Mouse (Mus musculus) hindbrain, embryonic 12.5 days (tissue): Measurements from ENCODE around the gene Neurod2. TPM values are rescaled to one million over a fixed set of nuclear protein-coding genes. Genes with fewer than 3 reads are reported as not detected.

Experiments
- ATAC-seq: fragments of 200-750 bp; cut with Nextera tagmentation; 2 replicates; pipeline ENCODE4 v1.8.0; 2017; ENCODE audit warnings: moderate TSS enrichment; ENCODE audit not compliant: low FRiP score
- H3K27ac ChIP-seq: fragments of 300-500 bp; sonication (generic); 2 replicates; pipeline ENCODE4 v1.5.1; 2016; ENCODE audit warnings: mild to moderate bottlenecking
- H3K27me3 ChIP-seq: fragments of 300-500 bp; sonication (generic); 2 replicates; pipeline ENCODE4 v1.6.1; 2016; ENCODE audit warnings: mild to moderate bottlenecking
- H3K36me3 ChIP-seq: fragments of 300-500 bp; sonication (generic); 2 replicates; pipeline ENCODE4 v1.6.1; 2016; ENCODE audit warnings: mild to moderate bottlenecking
- H3K4me1 ChIP-seq: fragments of 300-500 bp; sonication (generic); 2 replicates; pipeline ENCODE4 v1.6.1; 2016
- H3K4me2 ChIP-seq: fragments of 300-500 bp; sonication (generic); replicated peaks from 2 replicates; pipeline ENCODE4 v1.6.1; 2016; ENCODE audit warnings: mild to moderate bottlenecking
- H3K4me3 ChIP-seq: fragments of 300-500 bp; sonication (generic); 2 replicates; pipeline ENCODE4 v1.5.1; 2016; ENCODE audit warnings: mild to moderate bottlenecking
- H3K9ac ChIP-seq: fragments of 300-500 bp; sonication (generic); 2 replicates; pipeline ENCODE4 v1.6.1; 2016; ENCODE audit warnings: mild to moderate bottlenecking, moderate library complexity
- H3K9me3 ChIP-seq: fragments of 300-500 bp; sonication (generic); replicated peaks from 2 replicates; pipeline ENCODE4 v1.6.1; 2016; ENCODE audit warnings: mild to moderate bottlenecking
- WGBS: fragments of 180-500 bp; shearing (Covaris S2); methylation state at CpG from one replicate; pipeline ENCODE4 v1.1.7; 2016; 5-methylcytosine and 5-hydroxymethylcytosine counted together
- polyA plus RNA-seq: library from polyadenylated mRNA; unstranded; fragments of >200 nt; fragmentation: Nextera tagmentation; extraction: Ambion mirVana; gene quantifications from 2 replicates; pipeline ENCODE4 v1.2.1, GENCODE M21; 2016

The Neurod2 gene
- polyA plus RNA-seq, 1 experiment from 2014 or later, result 7.2 TPM

GRCm38 (mm10) chr11:98327136-98328030 lies 2.1 kb downstream of the Neurod2 start:
- Histone ChIP-seq H3K27ac (peak overlapping the region; percentile 14; the same call in 1 of the 2 replicates), H3K27me3 (peaks cover 98% of the 10 kb centered on the region)
- WGBS, result 1% methylated on average over 97 of the region's 97 CpGs

DNA sequence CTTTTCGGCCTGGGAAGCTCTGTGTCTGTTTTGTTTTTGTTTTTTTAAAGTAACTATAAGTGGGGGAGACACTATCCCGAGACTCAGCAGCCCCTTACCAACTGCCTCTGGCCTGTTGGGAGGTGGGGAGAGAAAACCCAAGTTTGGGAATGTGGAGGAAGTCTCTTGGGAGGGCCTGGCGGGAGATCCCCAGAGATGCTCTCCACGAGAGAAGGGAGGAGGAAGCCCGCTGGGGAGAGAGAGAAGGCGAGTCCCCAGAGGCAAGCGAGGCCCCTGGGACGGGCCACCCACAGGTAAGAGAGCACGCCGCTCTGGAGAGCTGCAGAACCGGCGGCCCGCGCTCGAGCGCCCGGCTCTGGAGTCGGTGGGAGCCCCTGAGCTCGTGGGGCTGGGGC lies 2.7 kb downstream of the Neurod2 start:
- H3K4me2 ChIP-seq, result peak overlapping the region; percentile 52
- H3K4me3 ChIP-seq, result peak overlapping the region; percentile 40
- H3K27me3 ChIP-seq, result peaks cover 98% of the 10 kb centered on the region
- WGBS, result under 1% methylated on average over 19 of the region's 19 CpGs
- no peak for ATAC-seq
- no peak overlapping the region for H3K27ac ChIP-seq
- peaks cover 17% of the 10 kb centered on the region for H3K4me1 ChIP-seq
- H3K9me3 ChIP-seq, result no peaks in the 10 kb centered on the region
- no peaks in the 10 kb centered on the region for H3K36me3 ChIP-seq
- H3K9ac ChIP-seq, result peak overlapping the region; percentile 62

More at GRCm38 (mm10) chr11:98327136-98328030, 2.1 kb downstream of the Neurod2 start:
- Histone ChIP-seq H3K4me3 (peak overlapping the region; percentile 40), H3K9ac (peak overlapping the region; percentile 62), H3K9me3 (no peaks in the 10 kb centered on the region), H3K4me1 (peaks cover 17% of the 10 kb centered on the region), H3K4me2 (peak overlapping the region; percentile 52), H3K36me3 (no peaks in the 10 kb centered on the region)
- ATAC-seq, result peak; percentile 12; the same call in 1 of the 2 replicates

- ATAC-seq, result no peak
- Histone ChIP-seq H3K9ac (no peak overlapping the region), H3K27ac (no peak overlapping the region), H3K9me3 (no peaks in the 10 kb centered on the region), H3K36me3 (no peaks in the 10 kb centered on the region), H3K4me1 (peaks cover 24% of the 10 kb centered on the region), H3K4me2 (peak overlapping the region; percentile 26), H3K4me3 (peak overlapping the region; percentile 11; the same call in 1 of the 2 replicates), H3K27me3 (peaks cover 98% of the 10 kb centered on the region)
- 9% methylated on average over 14 of the region's 22 CpGs for WGBS
Observed at GRCm38 (mm10) chr11:98325821-98326218, 3.6 kb downstream of the Neurod2 start.

GRCm38 (mm10) chr11:98325191-98325820 lies 4.1 kb downstream of the Neurod2 start:
- Histone ChIP-seq H3K9ac (no peak overlapping the region), H3K4me2 (no peak overlapping the region), H3K27me3 (peaks cover 98% of the 10 kb centered on the region), H3K36me3 (no peaks in the 10 kb centered on the region), H3K27ac (no peak overlapping the region), H3K9me3 (no peaks in the 10 kb centered on the region), H3K4me1 (peaks cover 25% of the 10 kb centered on the region), H3K4me3 (peak overlapping the region; percentile 11; the same call in 1 of the 2 replicates)
- WGBS, result 4% methylated on average over 14 of the region's 14 CpGs
- no peak for ATAC-seq

GRCm38 (mm10) chr11:98323933-98324332 lies 5.5 kb downstream of the Neurod2 start:
- no peaks in the 10 kb centered on the region for H3K9me3 ChIP-seq
- under 1% methylated on average over 9 of the region's 9 CpGs for WGBS
- H3K9ac ChIP-seq, result no peak overlapping the region
- H3K4me3 ChIP-seq, result no peak overlapping the region
- H3K4me2 ChIP-seq, result no peak overlapping the region
- H3K27me3 ChIP-seq, result peaks cover 98% of the 10 kb centered on the region
- H3K36me3 ChIP-seq, result no peaks in the 10 kb centered on the region
- no peak overlapping the region for H3K27ac ChIP-seq
- peaks cover 25% of the 10 kb centered on the region for H3K4me1 ChIP-seq
- ATAC-seq, result no peak

DNA sequence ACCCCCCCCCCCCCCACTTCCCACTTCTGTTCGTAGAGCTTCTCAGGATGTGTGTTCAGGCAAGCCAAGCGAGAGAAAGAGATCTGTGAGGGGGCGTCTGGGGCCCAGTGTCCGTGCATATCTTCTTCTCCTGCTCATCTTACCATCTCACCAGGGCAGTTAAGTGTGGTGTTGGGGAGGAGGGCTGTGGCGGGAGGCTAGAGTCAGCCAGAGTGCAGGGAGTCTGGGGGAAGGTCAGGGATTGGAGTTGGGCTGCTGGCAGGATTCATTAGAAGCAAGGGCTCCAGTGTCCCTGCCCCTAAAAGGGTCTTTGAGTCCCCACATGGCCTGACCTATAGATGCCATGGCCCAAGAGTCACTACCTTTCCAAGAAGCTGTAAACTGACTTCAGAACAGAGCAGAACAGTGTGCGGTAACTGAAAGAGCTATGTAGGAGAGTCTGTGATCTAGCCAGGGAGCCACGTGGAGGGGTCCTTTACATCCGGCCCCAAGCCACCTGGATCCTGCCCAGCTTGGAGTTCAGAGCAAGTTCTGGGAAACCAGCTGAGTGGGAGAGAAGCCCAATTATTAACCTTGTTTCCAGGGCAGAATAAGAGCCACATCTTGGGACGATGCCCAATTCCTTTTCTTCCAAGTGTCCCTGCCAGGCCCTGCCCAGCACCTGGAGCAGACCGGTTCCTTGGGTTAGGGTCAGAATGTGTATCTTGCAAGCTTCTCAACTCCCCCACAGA lies 6.1 kb downstream of the Neurod2 start:
- Histone ChIP-seq H3K36me3 (no peaks in the 10 kb centered on the region), H3K9ac (no peak overlapping the region), H3K4me1 (peaks cover 24% of the 10 kb centered on the region), H3K27ac (no peak overlapping the region), H3K9me3 (no peaks in the 10 kb centered on the region), H3K4me3 (no peak overlapping the region), H3K27me3 (peaks cover 98% of the 10 kb centered on the region), H3K4me2 (no peak overlapping the region)
- WGBS, result 1% methylated on average over 10 of the region's 10 CpGs
- no peak for ATAC-seq

- Histone ChIP-seq H3K9me3 (no peaks in the 10 kb centered on the region), H3K4me1 (peaks cover 17% of the 10 kb centered on the region), H3K36me3 (no peaks in the 10 kb centered on the region), H3K4me3 (no peak overlapping the region), H3K9ac (no peak overlapping the region), H3K4me2 (no peak overlapping the region), H3K27me3 (peaks cover 98% of the 10 kb centered on the region), H3K27ac (no peak overlapping the region)
- ATAC-seq, result no peak
- WGBS, result 0% methylated on average over 1 of the region's 1 CpGs
Observed at GRCm38 (mm10) chr11:98322159-98322558, 7.3 kb downstream of the Neurod2 start.

DNA sequence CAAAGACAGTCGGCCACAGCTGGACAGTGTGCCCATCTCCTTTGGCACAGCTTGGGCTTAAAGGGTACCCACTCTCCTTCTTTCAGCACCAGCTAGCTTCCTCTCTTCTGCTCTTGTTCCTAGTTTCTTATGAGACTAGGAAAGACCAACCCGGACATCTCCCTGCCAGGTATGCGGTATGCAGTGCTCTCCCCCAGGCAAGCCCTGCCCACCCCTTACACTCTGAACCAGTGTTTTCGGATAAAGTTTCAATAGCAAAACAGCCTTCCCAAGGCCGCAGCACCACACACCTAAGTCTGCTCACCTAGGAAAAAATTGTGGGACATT lies 7.8 kb downstream of the Neurod2 start:
- 4% methylated on average over 5 of the region's 5 CpGs for WGBS
- Histone ChIP-seq H3K4me2 (no peak overlapping the region), H3K4me1 (peaks cover 13% of the 10 kb centered on the region)

GRCm38 (mm10) chr11:98320806-98321676 lies 8.4 kb downstream of the Neurod2 start:
- H3K4me1 ChIP-seq, result peaks cover 13% of the 10 kb centered on the region
- no peak overlapping the region for H3K27ac ChIP-seq
- H3K9me3 ChIP-seq, result no peaks in the 10 kb centered on the region
- ATAC-seq, result no peak
- 1% methylated on average over 30 of the region's 30 CpGs for WGBS
- peaks cover 100% of the 10 kb centered on the region for H3K27me3 ChIP-seq
- no peak overlapping the region for H3K4me3 ChIP-seq
- no peaks in the 10 kb centered on the region for H3K36me3 ChIP-seq
- H3K4me2 ChIP-seq, result 0 out of 2 replicates have a peak overlapping the region, but pooled peaks have one; percentile 16
- H3K9ac ChIP-seq, result no peak overlapping the region

More for the DNA sequence above, 7.8 kb downstream of the Neurod2 start:
- ATAC-seq, result no peak
- H3K27me3 ChIP-seq, result peaks cover 98% of the 10 kb centered on the region
- H3K9ac ChIP-seq, result no peak overlapping the region
- no peaks in the 10 kb centered on the region for H3K9me3 ChIP-seq
- no peak overlapping the region for H3K4me3 ChIP-seq
- H3K36me3 ChIP-seq, result no peaks in the 10 kb centered on the region
- no peak overlapping the region for H3K27ac ChIP-seq

DNA sequence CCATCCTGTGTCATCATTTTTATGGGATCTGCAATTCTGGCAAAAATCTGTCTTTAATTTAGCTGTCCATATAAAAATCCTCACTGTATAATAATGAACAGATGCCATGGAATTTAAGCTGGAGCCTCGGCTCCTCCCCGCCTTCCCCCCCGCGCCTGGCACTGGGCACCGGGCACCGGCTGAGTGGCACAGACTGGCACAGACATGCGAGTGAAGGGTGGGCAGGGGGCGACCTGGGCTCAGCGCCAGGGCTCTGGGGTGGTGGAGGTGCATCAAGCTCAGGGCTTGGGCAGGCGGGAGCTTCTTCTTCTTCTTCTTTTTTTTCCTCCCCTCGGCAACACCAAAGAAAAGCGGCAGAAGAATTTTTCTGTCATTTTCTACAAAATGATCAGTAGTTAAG lies 9.1 kb downstream of the Neurod2 start:
- H3K9ac ChIP-seq, result no peak overlapping the region
- H3K9me3 ChIP-seq, result no peaks in the 10 kb centered on the region
- H3K4me3 ChIP-seq, result no peak overlapping the region
- H3K4me1 ChIP-seq, result peaks cover 13% of the 10 kb centered on the region
- no peak overlapping the region for H3K27ac ChIP-seq
- ATAC-seq, result no peak
- H3K4me2 ChIP-seq, result no peak overlapping the region
- peaks cover 100% of the 10 kb centered on the region for H3K27me3 ChIP-seq
- no peaks in the 10 kb centered on the region for H3K36me3 ChIP-seq
- WGBS, result 7% methylated on average over 12 of the region's 12 CpGs

DNA sequence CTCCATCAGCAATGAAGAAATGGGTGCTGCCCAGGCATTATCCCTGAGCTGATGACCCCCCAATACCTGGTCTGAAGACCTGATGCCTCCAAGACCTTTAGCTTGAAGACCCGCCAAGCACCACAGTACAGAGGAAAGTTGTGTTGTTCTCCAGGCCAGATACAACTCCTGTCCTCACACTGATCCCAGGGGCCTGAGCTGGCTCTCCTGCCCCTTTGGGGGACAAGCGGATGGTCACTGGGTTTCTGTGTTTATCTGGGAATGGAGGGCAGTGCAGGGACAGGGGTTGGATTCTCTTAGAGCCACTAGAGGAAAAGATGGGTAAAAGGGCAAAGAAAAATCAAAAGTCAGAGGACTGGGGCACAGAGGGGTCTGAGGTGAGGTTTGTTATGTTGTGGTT lies 9.5 kb downstream of the Neurod2 start:
- H3K4me3 ChIP-seq, result no peak overlapping the region
- 3% methylated on average over 2 of the region's 2 CpGs for WGBS
- peaks cover 100% of the 10 kb centered on the region for H3K27me3 ChIP-seq
- H3K9me3 ChIP-seq, result no peaks in the 10 kb centered on the region
- H3K4me2 ChIP-seq, result no peak overlapping the region
- peaks cover 13% of the 10 kb centered on the region for H3K4me1 ChIP-seq
- no peak overlapping the region for H3K9ac ChIP-seq
- no peak overlapping the region for H3K27ac ChIP-seq
- no peaks in the 10 kb centered on the region for H3K36me3 ChIP-seq
- ATAC-seq, result no peak
